Mouse (Mus musculus): ENCODE measurements around the gene E330017A01Rik.

- TF ChIP-seq CTCF (conservative IDR thresholded peaks at IDR 0.05; ENCODE audit: low read length) (no peak), POU5F1 (IDR thresholded peaks at IDR 0.05; ENCODE audit: borderline replicate concordance, low read length) (no peak), NANOG (IDR thresholded peaks at IDR 0.05; ENCODE audit: borderline replicate concordance, low read length) (no peak)
Observed at GRCm38 (mm10) chr16:58670643-58671042, 32.1 kb upstream of the E330017A01Rik start.
